Mouse (Mus musculus) MEL (cell line): ENCODE measurements around the gene Fth1.

Experiments used
- CHD1 ChIP-seq: IDR thresholded peaks from 2 replicates; pipeline ENCODE4 v1.6.1; 2012; ENCODE audit warnings: low read depth, mild to moderate bottlenecking, inconsistent platforms, low read length, improper control_type of control experiment
- CTCF ChIP-seq, 3 experiments: IDR thresholded peaks in 2 of 3; conservative IDR thresholded peaks in 1 of 3; 2 replicates each; pipeline ENCODE4 v1.5.1; 2011 to 2012; ENCODE audit warnings: low read length in 3 of 3, low read depth in 2 of 3, mild to moderate bottlenecking in 2 of 3, improper control_type of control experiment in 1 of 3, inconsistent platforms in 1 of 3, mixed read lengths in 1 of 3, moderate library complexity in 1 of 3; ENCODE audit not compliant: control insufficient read depth in 1 of 3, insufficient read depth in 1 of 3, poor library complexity in 1 of 3, severe bottlenecking in 1 of 3
- EP300 ChIP-seq, 2 experiments: IDR thresholded peaks; 2 replicates each; pipeline ENCODE4 v1.6.1; 2011; ENCODE audit warnings: improper control_type of control experiment in 2 of 2, low read length in 2 of 2, low read depth in 1 of 2, mild to moderate bottlenecking in 1 of 2
- MAX ChIP-seq: IDR thresholded peaks from 2 replicates; pipeline ENCODE4 v1.6.1; 2011; ENCODE audit warnings: low read length, improper control_type of control experiment
- MXI1 ChIP-seq: IDR thresholded peaks from 2 replicates; pipeline ENCODE4 v1.6.1; 2011; ENCODE audit warnings: mild to moderate bottlenecking, low read depth, low read length, improper control_type of control experiment
- NELFE ChIP-seq: IDR thresholded peaks from 2 replicates; pipeline ENCODE4 v1.6.1; 2011; ENCODE audit warnings: low read depth, low read length, improper control_type of control experiment
- POLR2A ChIP-seq, 2 experiments: IDR thresholded peaks; 2 replicates each; pipeline ENCODE4 v1.6.1; 2011 to 2012; ENCODE audit warnings: low read length in 2 of 2, mild to moderate bottlenecking in 2 of 2, control low read depth in 1 of 2, improper control_type of control experiment in 1 of 2, low read depth in 1 of 2, moderate library complexity in 1 of 2; ENCODE audit not compliant: control insufficient read depth in 1 of 2, insufficient read depth in 1 of 2, poor library complexity in 1 of 2
- RAD21 ChIP-seq: IDR thresholded peaks from 2 replicates; pipeline ENCODE4 v1.6.1; 2011; ENCODE audit warnings: mild to moderate bottlenecking, low read depth, low read length, improper control_type of control experiment
- SMC3 ChIP-seq: IDR thresholded peaks from 2 replicates; pipeline ENCODE4 v1.6.1; 2011; ENCODE audit warnings: low read depth, low read length, improper control_type of control experiment
- USF2 ChIP-seq, 2 experiments: IDR thresholded peaks; 2 replicates each; pipeline ENCODE4 v1.6.1; 2011 to 2012; ENCODE audit warnings: improper control_type of control experiment in 2 of 2, low read length in 2 of 2, borderline replicate concordance in 1 of 2, inconsistent platforms in 1 of 2, low read depth in 1 of 2, mild to moderate bottlenecking in 1 of 2; ENCODE audit not compliant: insufficient read depth in 1 of 2
- ZKSCAN1 ChIP-seq: IDR thresholded peaks from 2 replicates; pipeline ENCODE4 v1.6.1; 2012; ENCODE audit warnings: low read depth, mild to moderate bottlenecking, inconsistent platforms, low read length, improper control_type of control experiment, moderate library complexity

DNA sequence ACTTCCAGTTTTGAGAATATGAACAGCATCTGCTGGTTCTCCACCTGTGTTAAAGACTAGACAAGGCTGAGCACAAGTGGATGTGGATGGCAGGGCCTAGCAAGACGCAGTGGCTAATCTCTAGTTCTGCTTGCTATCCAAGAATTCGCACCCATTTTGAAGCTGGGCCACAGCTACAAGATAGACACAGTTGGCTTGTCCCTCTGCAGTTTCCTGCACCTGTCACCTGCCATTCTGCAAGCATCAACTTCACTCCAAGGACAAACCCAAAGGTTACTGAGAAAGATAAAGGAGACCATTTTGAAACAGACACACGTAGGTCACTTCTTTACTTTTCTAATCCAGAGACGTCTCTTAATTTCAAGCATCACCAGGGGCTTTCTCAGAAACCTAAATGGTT is 1.2 kb downstream of the Fth1 start:
- no peak for TF ChIP-seq MAX
- TF ChIP-seq CHD1, result no peak
- TF ChIP-seq MXI1, result no peak
- no peak for TF ChIP-seq CTCF (IDR thresholded peaks at IDR 0.05 in 2 of 3, conservative IDR thresholded peaks at IDR 0.05 in 1 of 3; ENCODE audit: control insufficient read depth in 1 of 3, insufficient read depth in 1 of 3, low read depth in 2 of 3, low read length in 3 of 3, poor library complexity in 1 of 3, severe bottlenecking in 1 of 3)
- TF ChIP-seq ZKSCAN1, result no peak
- no peak for TF ChIP-seq POLR2A (IDR thresholded peaks at IDR 0.05; ENCODE audit: control insufficient read depth in 1 of 2, insufficient read depth in 1 of 2, low read depth in 1 of 2, low read length in 2 of 2, poor library complexity in 1 of 2)
- TF ChIP-seq EP300 (IDR thresholded peaks at IDR 0.05; ENCODE audit: low read depth in 1 of 2, low read length in 2 of 2), result no peak
- no peak for TF ChIP-seq NELFE
- no peak for TF ChIP-seq USF2 (IDR thresholded peaks at IDR 0.05; ENCODE audit: borderline replicate concordance in 1 of 2, insufficient read depth in 1 of 2, low read depth in 1 of 2, low read length in 2 of 2)
- TF ChIP-seq SMC3, result no peak
- TF ChIP-seq RAD21, result no peak
